ENCODE assay signal across 8 mouse cellular contexts in the genomic region with DNA sequence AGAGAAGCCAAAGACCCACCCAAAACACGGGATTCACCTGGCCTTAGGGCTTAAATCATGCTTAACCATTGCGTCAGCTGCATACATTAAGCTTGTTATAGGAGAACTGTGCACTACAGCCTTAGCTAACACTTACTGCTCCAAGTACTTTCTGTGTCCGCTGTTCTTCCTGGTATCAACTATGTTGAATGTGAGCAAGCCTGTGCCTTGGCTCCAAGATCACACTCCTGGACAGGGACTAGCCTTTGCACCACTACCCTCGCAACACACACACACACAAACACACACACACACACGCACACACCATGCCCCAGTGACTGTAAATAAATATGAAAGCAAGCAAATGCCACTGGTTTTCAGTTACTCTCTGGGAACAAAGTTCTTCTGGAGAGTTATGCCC. TPM values are rescaled to one million over a fixed set of nuclear protein-coding genes. Genes with fewer than 3 reads are reported as not detected.
DNase-seq lines count a peak whose midpoint lies in the region; ATAC-seq and TF ChIP-seq lines count a peak whose summit lies in the region.
"Not testable (repeated sequence)": the region's sequence is repeated elsewhere in the genome, so short reads cannot be mapped to it uniquely, and the experiment has no call there.

No protein-coding gene starts in this region.

- H3K9me3 ChIP-seq in forebrain, embryonic 14.5 days (replicated peaks; ENCODE audit: control insufficient read depth, low read length); hindbrain, embryonic 10.5 days; kidney, embryonic 14.5 days (ENCODE audit: control insufficient read depth, low read length); liver, embryonic 12.5 days (replicated peaks); midbrain, embryonic 11.5 days (ENCODE audit: control insufficient read depth, low read length): not testable (repeated sequence)

- H3K4me1 ChIP-seq in bone marrow macrophage, adult 2 months (ENCODE audit: control insufficient read depth, insufficient read depth, low read length); forebrain, embryonic 14.5 days (ENCODE audit: control insufficient read depth, insufficient read depth, low read length); hindbrain, embryonic 10.5 days (replicated peaks); kidney, embryonic 14.5 days (ENCODE audit: control insufficient read depth, insufficient read depth, low read length); liver, embryonic 12.5 days; midbrain, embryonic 11.5 days (ENCODE audit: control insufficient read depth, insufficient read depth, low read length): not testable (repeated sequence)

- not testable (repeated sequence) for ATAC-seq in forebrain, embryonic 14.5 days; kidney, embryonic 14.5 days (ENCODE audit: low FRiP score, low TSS enrichment); liver, embryonic 12.5 days; midbrain, embryonic 11.5 days (ENCODE audit: low FRiP score)

- H3K27ac ChIP-seq in bone marrow macrophage, adult 2 months (ENCODE audit: insufficient read depth, low read depth, low read length); forebrain, embryonic 14.5 days (ENCODE audit: low read depth, low read length); hindbrain, embryonic 10.5 days; kidney, embryonic 14.5 days (ENCODE audit: low read depth, low read length); liver, embryonic 12.5 days; midbrain, embryonic 11.5 days (ENCODE audit: low read depth, low read length): not testable (repeated sequence)

- peak; percentile 10 for DNase-seq in 3134 (ENCODE audit: extremely low read depth, insufficient read length, low spot score)
- DNase-seq in forebrain, embryonic 14.5 days (ENCODE audit: low spot score); hindbrain, embryonic 10.5 days (ENCODE audit: low spot score); midbrain, embryonic 11.5 days (ENCODE audit: low spot score, missing footprints): not testable (repeated sequence)
- peak; percentile 32 for DNase-seq in skeletal muscle tissue, adult 2 months (ENCODE audit: low read depth, low spot score)

- H3K27me3 ChIP-seq in forebrain, embryonic 14.5 days (replicated peaks; ENCODE audit: control insufficient read depth, insufficient read depth, low read length); hindbrain, embryonic 10.5 days (ENCODE audit: insufficient read depth, poor library complexity, severe bottlenecking); kidney, embryonic 14.5 days (ENCODE audit: control insufficient read depth, insufficient read depth, low read length); liver, embryonic 12.5 days (replicated peaks); midbrain, embryonic 11.5 days (ENCODE audit: control insufficient read depth, insufficient read depth, low read length): not testable (repeated sequence)

- WGBS in forebrain, embryonic 14.5 days: 13% methylated on average over 5 of the region's 5 CpGs
- 25% methylated on average over 5 of the region's 5 CpGs for WGBS in hindbrain, embryonic 10.5 days
- WGBS in kidney, embryonic 14.5 days: 20% methylated on average over 5 of the region's 5 CpGs
- 23% methylated on average over 5 of the region's 5 CpGs for WGBS in liver, embryonic 12.5 days (ENCODE audit: insufficient replicate concordance)
- WGBS in midbrain, embryonic 11.5 days: 29% methylated on average over 5 of the region's 5 CpGs

- not testable (repeated sequence) for H3K36me3 ChIP-seq in forebrain, embryonic 14.5 days (ENCODE audit: control insufficient read depth, insufficient read depth, low read length); hindbrain, embryonic 10.5 days; kidney, embryonic 14.5 days (ENCODE audit: control insufficient read depth, insufficient read depth, low read length); liver, embryonic 12.5 days; midbrain, embryonic 11.5 days (ENCODE audit: control insufficient read depth, insufficient read depth, low read length)

- TF ChIP-seq CTCF in bone marrow macrophage, adult 2 months (IDR thresholded peaks at IDR 0.05; ENCODE audit: low read depth, low read length): not testable (repeated sequence)

- H3K4me2 ChIP-seq in forebrain, embryonic 14.5 days (ENCODE audit: low read length): peak overlapping the region; percentile 49
- peak overlapping the region; percentile 36 for H3K4me2 ChIP-seq in kidney, embryonic 14.5 days (replicated peaks; ENCODE audit: low read depth, low read length)
- H3K4me2 ChIP-seq in liver, embryonic 12.5 days: peak overlapping the region; percentile 72
- H3K4me2 ChIP-seq in midbrain, embryonic 11.5 days: peak overlapping the region; percentile 42

- peak overlapping the region; percentile 73 for H3K4me3 ChIP-seq in bone marrow macrophage, adult 2 months (ENCODE audit: insufficient read depth, low read length)
- peak overlapping the region; percentile 41 for H3K4me3 ChIP-seq in forebrain, embryonic 14.5 days (ENCODE audit: low read depth, low read length)
- peak overlapping the region; percentile 56 for H3K4me3 ChIP-seq in hindbrain, embryonic 10.5 days
- peak overlapping the region; percentile 48 for H3K4me3 ChIP-seq in kidney, embryonic 14.5 days (ENCODE audit: low read length)
- H3K4me3 ChIP-seq in liver, embryonic 12.5 days: peak overlapping the region; percentile 67
- H3K4me3 ChIP-seq in midbrain, embryonic 11.5 days (ENCODE audit: low read depth, low read length): peak overlapping the region; percentile 43

- not testable (repeated sequence) for TF ChIP-seq POLR2A in bone marrow macrophage, adult 2 months (IDR thresholded peaks at IDR 0.05; ENCODE audit: borderline replicate concordance, low read depth, low read length)

- peak overlapping the region; percentile 62 for H3K9ac ChIP-seq in forebrain, embryonic 14.5 days (ENCODE audit: low read length)
- H3K9ac ChIP-seq in kidney, embryonic 14.5 days (ENCODE audit: low read depth, low read length): peak overlapping the region; percentile 66; the same call in 1 of the 2 replicates
- H3K9ac ChIP-seq in liver, embryonic 12.5 days: peak overlapping the region; percentile 78
- peak overlapping the region; percentile 65; the same call in 1 of the 2 replicates for H3K9ac ChIP-seq in midbrain, embryonic 11.5 days (ENCODE audit: low read length)

RNA-seq across cellular contexts. Expression of a gene that starts 0.7 kb away (rescaled TPM):
- 0.45 TPM in 1 of 2 replicates, not detected in the other for polyA plus RNA-seq in bone marrow macrophage, adult 2 months (2012; ENCODE audit: insufficient read depth, insufficient read length, missing spikeins)
- polyA plus RNA-seq in forebrain, embryonic 14.5 days (2014; fragmentation: Nextera tagmentation; extraction: Ambion mirVana): 0.22 TPM in 1 of 2 replicates, not detected in the other
- polyA plus RNA-seq in hindbrain, embryonic 10.5 days (2016; fragmentation: Nextera tagmentation; extraction: Ambion mirVana): 0.16 TPM in 1 of 2 replicates, not detected in the other
- 0.27 and 0.58 TPM in 2 replicates for polyA plus RNA-seq in kidney, embryonic 14.5 days (2014; fragmentation: Nextera tagmentation; extraction: Ambion mirVana)
- polyA plus RNA-seq in liver, embryonic 12.5 days (2016; fragmentation: Nextera tagmentation; extraction: Ambion mirVana): not detected in 2 replicates
- not detected in 2 replicates for polyA plus RNA-seq in midbrain, embryonic 11.5 days (2014; fragmentation: Nextera tagmentation; extraction: Ambion mirVana)

RNA-seq across cellular contexts. Expression of a gene that starts 1.0 kb away (rescaled TPM):
- polyA plus RNA-seq in bone marrow macrophage, adult 2 months (2012; ENCODE audit: insufficient read depth, insufficient read length, missing spikeins): 19.5 and 23.3 TPM in 2 replicates
- polyA plus RNA-seq in forebrain, embryonic 14.5 days (2014; fragmentation: Nextera tagmentation; extraction: Ambion mirVana): 15.0 and 15.3 TPM in 2 replicates
- 18.3 and 19.2 TPM in 2 replicates for polyA plus RNA-seq in hindbrain, embryonic 10.5 days (2016; fragmentation: Nextera tagmentation; extraction: Ambion mirVana)
- 35.3 and 37.9 TPM in 2 replicates for polyA plus RNA-seq in kidney, embryonic 14.5 days (2014; fragmentation: Nextera tagmentation; extraction: Ambion mirVana)
- 16.6 and 17.0 TPM in 2 replicates for polyA plus RNA-seq in liver, embryonic 12.5 days (2016; fragmentation: Nextera tagmentation; extraction: Ambion mirVana)
- polyA plus RNA-seq in midbrain, embryonic 11.5 days (2014; fragmentation: Nextera tagmentation; extraction: Ambion mirVana): 14.8 and 15.0 TPM in 2 replicates

RNA-seq across cellular contexts. Expression of a gene that starts 18.4 kb away (rescaled TPM):
- 16.4 and 17.4 TPM in 2 replicates for polyA plus RNA-seq in bone marrow macrophage, adult 2 months (2012; ENCODE audit: insufficient read depth, insufficient read length, missing spikeins)
- polyA plus RNA-seq in forebrain, embryonic 14.5 days (2014; fragmentation: Nextera tagmentation; extraction: Ambion mirVana): 28.3 and 35.8 TPM in 2 replicates
- 40.5 and 43.6 TPM in 2 replicates for polyA plus RNA-seq in hindbrain, embryonic 10.5 days (2016; fragmentation: Nextera tagmentation; extraction: Ambion mirVana)
- polyA plus RNA-seq in kidney, embryonic 14.5 days (2014; fragmentation: Nextera tagmentation; extraction: Ambion mirVana): 31.1 and 50.4 TPM in 2 replicates
- 18.2 and 18.8 TPM in 2 replicates for polyA plus RNA-seq in liver, embryonic 12.5 days (2016; fragmentation: Nextera tagmentation; extraction: Ambion mirVana)
- 61.3 and 62.3 TPM in 2 replicates for polyA plus RNA-seq in midbrain, embryonic 11.5 days (2014; fragmentation: Nextera tagmentation; extraction: Ambion mirVana)
